Mouse (Mus musculus): ENCODE data around the gene Klk5. TPM values are rescaled to one million over a fixed set of nuclear protein-coding genes. Genes with fewer than 3 reads are reported as not detected.

The Klk5 gene
- total and polyA plus RNA-seq, 2 experiments from 2014 or later, result not detected

GRCm38 (mm10) chr7:43857501-43857900 is 15.7 kb downstream of the Klk5 start:
- Histone ChIP-seq H3K27ac (ENCODE audit: low read depth, low read length) (no peak overlapping the region), H3K36me3 (ENCODE audit: insufficient read depth, low read length) (no peaks in the 10 kb centered on the region), H3K4me3 (ENCODE audit: low read depth, low read length) (no peak overlapping the region), H3K27me3 (ENCODE audit: insufficient read depth, low read length) (no peaks in the 10 kb centered on the region), H3K9ac (replicated peaks; ENCODE audit: low read length, poor library complexity, severe bottlenecking) (no peak overlapping the region), H3K4me1 (ENCODE audit: insufficient read depth, low read length) (no peaks in the 10 kb centered on the region), H3K9me3 (ENCODE audit: low read length) (no peaks in the 10 kb centered on the region), H3K4me2 (ENCODE audit: low read depth, low read length, poor library complexity, severe bottlenecking) (no peak overlapping the region)
- ATAC-seq (ENCODE audit: low FRiP score) (no peak), DNase-seq (ENCODE audit: low spot score) (no peak)
- 93% methylated on average over 12 of the region's 12 CpGs for WGBS
- no peak for TF ChIP-seq CTCF (IDR thresholded peaks at IDR 0.05)

DNA sequence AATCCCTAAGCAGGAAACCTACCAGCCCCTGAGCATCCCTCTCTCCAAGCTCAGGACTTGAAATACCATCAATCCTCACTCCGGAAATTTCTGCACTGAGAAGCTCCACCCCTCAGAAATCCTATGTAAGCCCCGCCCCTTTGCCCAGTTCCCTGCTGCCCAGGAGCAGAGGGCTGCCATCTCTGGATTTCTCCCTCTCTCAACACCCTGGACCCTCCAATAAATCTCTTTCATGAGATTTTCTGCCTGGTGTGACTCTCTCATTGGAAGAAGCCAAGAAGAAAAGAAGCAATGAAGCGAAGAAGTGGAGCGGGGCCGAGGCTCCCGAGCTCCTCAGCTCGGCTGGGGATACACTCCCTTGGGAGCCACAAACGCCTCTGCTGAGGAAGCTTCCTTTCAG is 18.6 kb downstream of the Klk5 start:
- Histone ChIP-seq H3K9ac (replicated peaks; ENCODE audit: low read length, poor library complexity, severe bottlenecking) (no peak overlapping the region), H3K27me3 (ENCODE audit: insufficient read depth, low read length) (no peaks in the 10 kb centered on the region), H3K4me2 (ENCODE audit: low read depth, low read length, poor library complexity, severe bottlenecking) (no peak overlapping the region), H3K4me1 (ENCODE audit: insufficient read depth, low read length) (no peaks in the 10 kb centered on the region), H3K27ac (ENCODE audit: low read depth, low read length) (no peak overlapping the region), H3K4me3 (ENCODE audit: low read depth, low read length) (no peak overlapping the region), H3K9me3 (ENCODE audit: low read length) (no peaks in the 10 kb centered on the region), H3K36me3 (ENCODE audit: insufficient read depth, low read length) (no peaks in the 10 kb centered on the region)
- 33% methylated on average over 8 of the region's 8 CpGs for whole genome bisulfite sequencing
- no peak for TF ChIP-seq CTCF (IDR thresholded peaks at IDR 0.05)
- ATAC-seq (ENCODE audit: low FRiP score) (no peak), DNase-seq (ENCODE audit: low spot score) (no peak)

- H3K27ac ChIP-seq (ENCODE audit: low read depth, low read length), result no peak overlapping the region
- no peak overlapping the region for H3K4me2 ChIP-seq (ENCODE audit: low read depth, low read length, poor library complexity, severe bottlenecking)
- H3K4me1 ChIP-seq (ENCODE audit: insufficient read depth, low read length), result no peaks in the 10 kb centered on the region
- DNase-seq (ENCODE audit: low spot score) (peak; percentile 85), ATAC-seq (ENCODE audit: low FRiP score) (peak; percentile 77)
- peak; percentile 90 for TF ChIP-seq CTCF (IDR thresholded peaks at IDR 0.05)
- no peaks in the 10 kb centered on the region for H3K36me3 ChIP-seq (ENCODE audit: insufficient read depth, low read length)
- no peak overlapping the region for H3K4me3 ChIP-seq (ENCODE audit: low read depth, low read length)
- WGBS, result 4% methylated on average over 10 of the region's 10 CpGs
- no peaks in the 10 kb centered on the region for H3K27me3 ChIP-seq (ENCODE audit: insufficient read depth, low read length)
- H3K9me3 ChIP-seq (ENCODE audit: low read length), result no peaks in the 10 kb centered on the region
- H3K9ac ChIP-seq (replicated peaks; ENCODE audit: low read length, poor library complexity, severe bottlenecking), result no peak overlapping the region
These were observed 31.5 kb downstream of the Klk5 start for GRCm38 (mm10) chr7:43873237-43873636.

DNA sequence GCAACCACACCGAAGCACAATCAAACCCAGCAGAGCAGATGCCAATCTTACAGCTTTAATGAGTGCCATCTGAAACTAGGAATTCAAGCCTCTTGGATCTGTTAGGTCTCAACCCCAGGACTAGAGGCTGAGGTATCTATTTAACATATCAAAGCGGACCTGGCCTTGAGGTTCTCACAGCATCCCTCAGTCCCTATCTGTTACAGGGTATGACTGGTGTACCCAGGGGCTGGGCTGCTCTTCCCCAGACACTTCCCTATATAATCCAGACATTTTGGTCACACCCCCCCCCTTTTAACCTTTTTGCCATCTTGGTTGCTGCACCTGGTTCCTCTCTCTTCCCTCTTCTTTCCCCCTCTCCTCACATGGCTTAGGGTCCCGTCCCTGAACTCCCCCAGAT is 31.9 kb downstream of the Klk5 start:
- TF ChIP-seq CTCF (IDR thresholded peaks at IDR 0.05), result no peak
- ATAC-seq (ENCODE audit: low FRiP score) (no peak), DNase-seq (ENCODE audit: low spot score) (no peak)
- H3K27ac ChIP-seq (ENCODE audit: low read depth, low read length), result no peak overlapping the region
- no peak overlapping the region for H3K4me2 ChIP-seq (ENCODE audit: low read depth, low read length, poor library complexity, severe bottlenecking)
- H3K9me3 ChIP-seq (ENCODE audit: low read length), result no peaks in the 10 kb centered on the region
- no peaks in the 10 kb centered on the region for H3K36me3 ChIP-seq (ENCODE audit: insufficient read depth, low read length)
- H3K9ac ChIP-seq (replicated peaks; ENCODE audit: low read length, poor library complexity, severe bottlenecking), result no peak overlapping the region
- no peaks in the 10 kb centered on the region for H3K27me3 ChIP-seq (ENCODE audit: insufficient read depth, low read length)
- WGBS, result 74% methylated on average over 3 of the region's 3 CpGs
- H3K4me3 ChIP-seq (ENCODE audit: low read depth, low read length), result no peak overlapping the region
- no peaks in the 10 kb centered on the region for H3K4me1 ChIP-seq (ENCODE audit: insufficient read depth, low read length)

GRCm38 (mm10) chr7:43874868-43875375 is 33.2 kb downstream of the Klk5 start:
- Histone ChIP-seq H3K27ac (ENCODE audit: low read depth, low read length) (no peak overlapping the region), H3K4me1 (ENCODE audit: insufficient read depth, low read length) (no peaks in the 10 kb centered on the region), H3K9me3 (ENCODE audit: low read length) (no peaks in the 10 kb centered on the region), H3K27me3 (ENCODE audit: insufficient read depth, low read length) (no peaks in the 10 kb centered on the region), H3K36me3 (ENCODE audit: insufficient read depth, low read length) (no peaks in the 10 kb centered on the region), H3K9ac (replicated peaks; ENCODE audit: low read length, poor library complexity, severe bottlenecking) (no peak overlapping the region), H3K4me2 (ENCODE audit: low read depth, low read length, poor library complexity, severe bottlenecking) (no peak overlapping the region), H3K4me3 (ENCODE audit: low read depth, low read length) (no peak overlapping the region)
- TF ChIP-seq CTCF (IDR thresholded peaks at IDR 0.05), result no peak
- 79% methylated on average over 6 of the region's 6 CpGs for WGBS
- ATAC-seq (ENCODE audit: low FRiP score) (no peak), DNase-seq (ENCODE audit: low spot score) (no peak)

DNA sequence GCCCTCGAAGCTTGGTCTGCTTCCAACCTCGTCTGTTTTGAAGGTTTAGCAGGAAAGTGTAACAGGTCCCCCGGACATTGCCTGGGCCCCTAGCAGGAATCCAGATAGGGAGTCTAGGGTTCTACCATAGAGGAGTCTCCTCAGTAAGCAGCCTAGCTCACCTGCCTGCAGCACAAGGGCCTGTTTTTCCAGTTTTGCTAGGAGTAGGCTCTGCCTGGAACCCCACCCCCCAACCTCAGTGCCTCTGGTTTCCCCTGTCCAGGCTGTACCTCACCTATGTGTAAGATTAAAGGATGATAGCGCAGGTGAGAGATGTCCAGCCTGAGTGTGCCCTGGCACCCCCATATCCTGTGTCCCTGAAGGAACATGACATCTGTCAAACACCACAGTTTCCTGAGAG is 34.7 kb downstream of the Klk5 start:
- Histone ChIP-seq H3K9ac (replicated peaks; ENCODE audit: low read length, poor library complexity, severe bottlenecking) (no peak overlapping the region), H3K9me3 (ENCODE audit: low read length) (no peaks in the 10 kb centered on the region), H3K4me2 (ENCODE audit: low read depth, low read length, poor library complexity, severe bottlenecking) (no peak overlapping the region), H3K36me3 (ENCODE audit: insufficient read depth, low read length) (no peaks in the 10 kb centered on the region), H3K27ac (ENCODE audit: low read depth, low read length) (no peak overlapping the region), H3K4me3 (ENCODE audit: low read depth, low read length) (no peak overlapping the region), H3K4me1 (ENCODE audit: insufficient read depth, low read length) (no peaks in the 10 kb centered on the region), H3K27me3 (ENCODE audit: insufficient read depth, low read length) (no peaks in the 10 kb centered on the region)
- WGBS, result 79% methylated on average over 4 of the region's 4 CpGs
- DNase-seq (ENCODE audit: low spot score) (no peak), ATAC-seq (ENCODE audit: low FRiP score) (no peak)
- TF ChIP-seq CTCF (IDR thresholded peaks at IDR 0.05), result no peak
